Mouse (Mus musculus) mouse embryonic stem cell (cell line): ENCODE measurements around the gene Krt4.

Experiments
- in situ Hi-C, 2 experiments: fragments of 300-500 bp; cut with MboI; formaldehyde crosslinking; loops; 1 replicate in 1 of 2; 3 replicates in 1 of 2; pipeline ENCODE4 v1.14.3; 2019 to 2020; ENCODE audit warnings: low sequenced_read_pairs in 2 of 2, low pct_unique_long_range_greater_than_20kb in 1 of 2, mixed read lengths in 1 of 2; ENCODE audit not compliant: unreplicated experiment in 1 of 2

Krt4 gene

DNA sequence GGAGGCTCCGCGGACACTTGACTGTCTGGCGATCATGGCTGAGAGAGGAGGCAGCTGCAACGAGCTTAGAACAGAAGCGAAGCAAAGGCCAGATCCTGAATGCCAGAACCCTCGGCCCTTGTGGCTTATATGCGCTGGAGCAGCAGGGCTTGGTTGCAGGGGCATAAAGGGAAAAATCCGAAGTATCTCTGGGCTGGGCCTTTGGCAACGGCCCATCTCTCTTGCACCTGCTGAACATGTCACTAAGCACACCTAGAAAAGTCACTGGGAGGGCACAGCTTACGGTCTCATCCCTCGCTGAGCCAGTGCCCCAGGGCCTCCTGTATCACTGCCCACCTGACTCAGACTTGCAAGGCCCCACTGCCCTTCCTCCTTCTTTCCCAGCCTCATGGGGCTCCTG is at the start of gene Krt4:
Gene Krt4, minus strand, starts transcription at position 101 of the 400 bp plus-strand sequence.
- in situ Hi-C loops, result no loop called here

DNA sequence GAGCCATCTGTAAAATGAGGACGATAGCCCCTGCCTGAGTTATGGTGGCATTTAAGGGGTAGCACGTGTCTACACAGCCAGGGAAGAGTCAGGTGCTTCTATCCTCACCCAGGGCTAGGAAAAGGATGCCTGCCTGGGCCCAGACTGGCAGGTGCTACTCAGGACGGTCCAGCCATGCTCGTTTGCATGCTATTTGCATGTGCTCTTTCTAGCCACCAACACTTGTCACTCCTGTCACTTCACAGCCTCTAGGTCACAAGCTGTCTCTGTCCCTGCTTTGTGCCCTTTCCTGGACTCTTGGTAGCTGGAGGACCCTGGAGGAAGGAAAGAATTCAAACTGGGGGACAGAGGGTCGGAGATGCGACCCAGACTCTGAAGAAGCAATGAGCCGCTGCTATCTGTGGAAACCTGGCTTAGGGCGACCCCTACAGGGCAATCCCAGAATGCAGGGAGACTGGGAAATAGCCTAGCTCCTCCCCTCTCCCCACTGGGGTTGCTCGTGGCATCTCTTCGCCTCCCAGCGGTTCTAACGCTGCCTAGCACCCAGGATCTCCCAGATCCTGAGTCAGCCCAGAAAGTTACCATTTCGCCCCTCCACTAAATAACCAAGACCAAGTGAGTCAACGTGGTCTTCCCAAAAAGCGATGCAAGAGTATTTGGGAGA is 49.0 kb upstream of the Krt4 start:
- in situ Hi-C loops, result loop anchor here (5.0 to 10.0 kb wide), 4 partner anchors 201 to 639 kb away; no protein-coding TSS in a partner anchor

DNA sequence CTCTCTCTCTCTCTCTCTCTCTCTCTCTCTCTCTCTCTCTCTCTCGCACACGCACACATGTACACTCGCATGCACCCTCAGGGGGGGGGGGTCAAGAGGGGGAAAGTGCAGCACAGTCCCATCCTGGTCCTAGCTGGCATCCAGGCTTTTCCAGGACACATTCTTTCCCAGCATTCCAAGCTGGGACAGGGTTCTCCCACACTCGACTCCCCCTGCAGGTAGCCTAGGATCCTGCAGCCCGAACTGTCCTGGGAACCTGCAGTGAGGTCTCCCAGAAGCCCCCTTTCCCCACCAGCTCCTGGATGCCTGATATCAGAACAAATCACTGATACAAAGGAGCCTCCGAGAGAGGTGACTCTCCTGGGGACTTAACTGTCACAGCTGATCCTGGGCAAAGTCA is 46.0 kb upstream of the Krt4 start:
- in situ Hi-C loops, result loop anchor here (5.0 to 10.0 kb wide), 4 partner anchors 198 to 636 kb away; no protein-coding TSS in a partner anchor

DNA sequence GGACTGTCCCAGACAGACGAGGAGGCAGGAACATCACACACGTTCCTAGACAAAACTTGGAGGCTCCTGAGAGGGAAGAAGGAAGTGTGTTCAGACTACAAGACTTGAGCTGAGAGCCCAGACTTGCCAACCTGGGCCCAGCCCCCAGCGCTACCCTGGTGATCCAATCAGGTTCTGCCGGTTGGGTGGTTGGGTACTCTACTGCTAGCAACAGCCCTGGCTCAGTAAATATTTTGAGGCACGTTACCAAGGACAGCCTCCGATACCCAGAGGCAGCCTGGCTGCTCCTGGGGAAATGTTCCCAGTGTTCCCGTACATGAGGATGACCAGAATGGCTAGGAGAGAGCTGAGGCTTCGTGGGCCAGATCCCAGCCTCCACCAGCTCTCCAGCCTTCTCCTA is 42.3 kb upstream of the Krt4 start:
- in situ Hi-C loops, result no loop called here

DNA sequence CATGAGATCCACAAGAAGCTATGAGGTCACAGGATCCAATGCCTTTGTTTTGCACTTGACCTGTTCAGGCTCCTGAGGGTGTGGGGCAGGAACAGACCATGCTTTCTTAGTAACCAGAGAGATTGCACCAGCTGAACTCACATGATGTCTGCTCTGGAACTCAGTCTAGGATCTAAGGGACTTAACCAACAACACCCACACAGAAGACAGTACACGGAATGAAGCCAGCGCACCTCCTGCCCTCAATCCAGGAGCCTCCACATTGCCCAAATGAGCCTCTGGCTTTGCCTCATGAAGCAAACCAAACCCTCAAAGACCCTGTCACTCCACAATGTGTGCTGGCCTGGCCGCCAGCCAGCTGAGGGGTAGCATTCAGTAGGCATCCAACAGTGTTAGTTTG is 34.4 kb upstream of the Krt4 start:
- in situ Hi-C loops, result no loop called here

DNA sequence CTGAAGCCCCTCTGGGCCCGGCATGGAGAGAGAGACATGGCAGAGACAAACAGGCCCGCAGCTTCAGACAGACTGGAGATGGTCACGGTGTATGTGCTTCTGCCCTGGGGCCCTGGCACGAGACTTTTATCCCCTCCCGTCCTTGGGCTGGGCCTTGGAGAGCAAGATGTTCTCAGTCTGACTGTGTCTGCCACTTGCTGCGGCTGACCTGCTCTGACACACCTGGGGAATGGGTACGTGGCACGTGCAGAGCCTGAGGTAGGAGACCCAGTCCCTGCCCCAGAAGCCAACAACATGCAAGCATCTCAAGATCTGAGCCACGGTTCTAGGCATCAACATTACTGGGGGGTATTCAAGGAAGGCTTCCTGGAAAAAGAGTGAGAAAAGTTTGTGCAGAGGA is 29.7 kb upstream of the Krt4 start, which contains the start of gene Krt78:
Gene Krt78, minus strand, starts transcription at position 101 of the 400 bp plus-strand sequence.
- in situ Hi-C loops, result no loop called here

DNA sequence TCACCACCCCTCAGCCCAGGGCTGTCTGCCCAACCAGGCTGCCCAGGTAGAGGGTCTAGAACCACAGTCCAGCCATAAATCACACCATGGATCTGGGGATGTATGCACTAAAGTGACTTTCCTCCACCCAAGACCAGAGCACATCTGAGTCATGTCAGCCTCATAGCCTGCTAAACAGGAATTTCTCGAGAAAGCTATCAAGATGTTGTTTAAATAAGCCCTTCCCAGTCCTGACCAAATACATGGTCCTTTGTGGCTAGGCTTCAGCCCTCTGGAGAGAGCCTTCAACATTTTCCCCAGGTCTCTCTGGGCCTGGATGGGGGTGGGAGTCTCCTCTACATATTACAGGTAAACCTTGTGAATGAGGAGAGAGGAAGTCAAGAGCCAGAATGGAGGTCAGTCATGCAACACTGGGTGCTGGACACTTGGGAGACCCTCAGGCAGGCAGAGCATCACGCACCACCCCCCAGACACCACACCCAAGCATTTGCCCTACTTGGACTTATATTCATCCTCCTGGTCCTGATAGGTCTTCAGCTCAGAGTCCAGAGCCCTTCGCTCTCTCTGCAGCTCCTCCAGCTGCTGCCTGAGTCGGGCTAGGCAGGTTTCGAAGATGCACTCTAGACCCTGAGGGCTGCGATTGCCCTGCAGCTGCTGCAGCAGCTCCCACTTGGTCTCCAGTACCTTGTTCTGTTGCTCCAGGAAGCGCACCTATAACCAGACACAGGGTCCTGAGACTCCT is 28.4 kb upstream of the Krt4 start:
- in situ Hi-C loops, result no loop called here

DNA sequence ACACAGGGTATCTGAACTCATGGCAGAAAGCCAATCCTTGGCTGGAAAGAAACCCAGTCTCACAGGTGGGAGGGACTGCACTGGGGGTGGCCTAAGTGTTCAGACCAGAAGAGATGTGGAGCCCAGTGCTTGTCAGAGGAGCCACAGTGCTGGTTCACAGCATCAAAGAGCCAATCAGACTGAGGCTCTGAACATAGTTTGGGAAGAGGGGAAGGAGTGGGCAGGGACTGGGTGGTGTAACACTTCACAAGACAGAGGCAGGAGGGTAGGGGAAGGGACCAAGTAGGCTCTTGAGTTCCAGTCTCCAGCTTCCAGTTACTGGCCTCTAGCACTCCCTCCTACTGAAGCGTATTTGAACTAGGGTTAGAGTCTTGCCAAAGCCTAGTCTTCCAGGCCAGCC is 20.9 kb upstream of the Krt4 start:
- in situ Hi-C loops, result no loop called here

DNA sequence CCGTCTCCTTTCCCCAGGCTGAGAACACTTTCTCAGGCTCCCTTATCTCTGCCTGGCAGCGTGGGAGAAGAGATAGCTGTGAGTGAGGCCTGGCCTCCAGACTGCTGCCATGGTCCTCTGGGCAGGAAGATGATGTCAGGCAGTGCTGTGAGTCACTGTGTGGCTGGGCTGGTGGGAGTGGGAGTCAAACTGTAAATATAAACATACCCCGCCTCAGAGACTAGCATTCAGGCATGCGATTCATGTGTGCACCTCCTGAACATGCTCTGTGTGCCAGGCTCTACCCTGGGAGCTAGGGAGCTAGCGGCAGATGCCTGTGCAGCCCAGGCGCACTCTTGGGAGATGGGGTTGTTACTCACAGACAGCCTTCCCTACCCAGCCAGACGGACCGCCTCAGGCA is 17.4 kb upstream of the Krt4 start:
- in situ Hi-C loops, result no loop called here

DNA sequence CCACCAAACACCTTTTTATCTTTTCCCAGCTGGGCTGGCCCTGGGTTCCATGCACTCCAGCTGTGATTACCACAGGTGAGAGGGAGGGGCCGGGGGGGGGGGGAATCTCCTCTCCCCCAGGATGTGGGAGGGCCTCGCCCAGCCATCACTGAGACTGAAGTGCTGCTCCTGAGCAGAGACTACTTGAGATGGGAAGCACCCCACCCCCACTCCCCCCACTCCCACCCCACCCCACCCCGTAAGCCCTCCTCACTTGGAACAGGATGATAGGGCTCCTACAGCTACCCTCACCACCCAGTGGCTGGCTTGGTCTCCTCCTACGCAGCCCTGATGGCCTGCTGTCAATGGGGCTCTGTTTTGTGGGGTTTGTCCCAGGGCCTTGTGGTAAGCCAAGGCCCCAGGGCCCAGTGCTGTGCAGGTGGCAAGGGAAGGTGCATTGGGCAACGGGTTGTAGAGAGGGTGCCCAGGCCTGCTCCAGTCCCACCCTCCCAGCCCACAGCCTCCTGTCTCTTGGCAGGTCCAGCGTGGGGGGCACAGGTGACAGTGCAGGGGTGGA is 15.8 kb upstream of the Krt4 start, which contains the start of gene Krt79:
Gene Krt79, minus strand, starts transcription at position 51 of the 556 bp plus-strand sequence.
- in situ Hi-C loops, result no loop called here

DNA sequence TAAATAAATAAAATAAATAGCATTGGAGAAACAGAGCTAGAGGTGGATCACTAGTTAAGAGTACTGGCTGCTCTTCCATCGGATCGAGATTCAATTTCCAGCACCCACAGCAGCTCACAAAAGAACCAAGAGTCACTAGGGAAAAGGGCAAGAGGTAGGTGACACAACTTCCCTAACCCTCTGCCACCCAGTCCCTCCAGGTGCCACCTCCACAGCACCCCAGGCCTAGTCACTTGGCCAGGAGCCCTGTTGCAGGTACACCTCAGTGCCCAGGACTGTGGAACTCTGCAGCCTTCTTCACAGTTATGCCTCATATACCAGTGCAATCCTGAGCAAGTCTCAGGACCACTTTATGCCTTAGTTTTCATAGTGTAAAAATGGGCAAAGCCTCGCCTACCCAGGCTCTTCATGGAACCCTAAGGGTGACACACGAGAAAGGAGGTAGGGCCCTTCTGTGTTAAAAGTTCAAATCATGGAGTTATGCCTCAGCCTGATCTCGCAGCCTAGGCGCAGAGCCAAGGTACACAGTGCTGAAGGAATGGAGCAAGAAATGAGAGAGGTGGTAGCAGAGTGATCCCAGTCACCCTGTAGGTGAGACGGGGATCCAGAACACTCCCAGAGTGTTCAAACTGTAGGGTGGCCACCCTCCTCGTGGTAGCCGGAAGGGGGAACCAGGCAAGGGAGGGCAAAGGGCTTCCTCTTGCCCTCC is 14.2 kb upstream of the Krt4 start:
- in situ Hi-C loops, result no loop called here

DNA sequence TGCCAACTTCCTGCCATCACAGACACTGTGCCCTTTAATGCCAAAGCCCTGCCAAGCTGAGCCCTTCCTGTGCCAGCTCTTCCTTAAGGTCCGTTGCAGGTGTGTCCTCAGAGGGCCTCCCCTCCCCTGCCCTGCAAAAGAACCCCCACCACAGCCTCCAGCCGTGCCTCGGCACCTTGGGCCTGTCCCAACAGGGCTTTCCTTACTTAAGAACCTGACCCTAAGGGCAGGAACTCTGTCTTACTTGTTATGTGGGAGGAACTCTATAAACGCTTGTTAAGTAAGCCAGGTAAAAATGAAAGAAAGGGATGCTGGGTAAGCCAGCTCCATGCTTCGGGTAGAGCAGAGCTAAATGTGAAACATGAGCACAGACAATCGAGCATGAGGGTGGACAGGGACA is 8.5 kb upstream of the Krt4 start:
- in situ Hi-C loops, result no loop called here

DNA sequence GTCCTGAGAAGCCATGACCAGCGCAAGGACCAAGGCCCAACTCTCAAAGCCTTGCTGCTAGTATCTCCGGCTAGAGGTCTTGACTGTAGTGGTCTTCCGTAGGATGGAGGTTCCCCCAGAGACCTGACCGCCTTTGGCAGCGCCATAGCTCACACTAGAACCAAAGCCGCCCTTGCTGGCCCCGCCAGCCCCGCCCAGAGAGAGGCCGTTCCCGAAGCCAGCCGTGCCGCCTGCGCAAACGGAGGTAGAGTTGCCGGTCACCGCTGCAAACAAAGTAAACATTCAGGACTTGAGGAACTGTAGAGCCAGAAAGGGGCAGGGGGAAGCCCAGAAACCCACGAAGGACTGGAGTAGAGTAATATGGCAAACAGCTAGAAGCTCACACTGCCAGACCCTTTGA is 5.1 kb upstream of the Krt4 start:
- in situ Hi-C loops, result no loop called here

DNA sequence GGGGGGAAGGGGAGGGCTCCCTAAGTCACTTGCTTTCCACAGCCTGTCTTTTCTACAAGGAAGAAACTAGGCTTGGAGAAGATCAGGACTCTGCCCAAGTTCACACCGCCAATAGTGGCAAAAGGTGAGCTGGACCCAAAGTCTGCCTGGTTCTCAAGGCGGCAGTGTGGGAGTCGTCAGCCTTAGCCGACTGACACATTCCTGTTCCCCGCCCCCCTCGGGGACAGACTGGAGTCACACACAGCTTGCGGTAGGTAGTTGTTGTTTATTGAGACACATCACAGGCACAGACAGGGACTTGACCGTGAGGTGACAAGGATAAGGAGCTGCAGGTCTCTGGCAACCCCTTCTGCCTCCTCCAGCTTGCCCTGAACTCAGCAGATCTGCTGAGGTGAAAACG is 4.6 kb upstream of the Krt4 start:
- in situ Hi-C loops, result no loop called here

DNA sequence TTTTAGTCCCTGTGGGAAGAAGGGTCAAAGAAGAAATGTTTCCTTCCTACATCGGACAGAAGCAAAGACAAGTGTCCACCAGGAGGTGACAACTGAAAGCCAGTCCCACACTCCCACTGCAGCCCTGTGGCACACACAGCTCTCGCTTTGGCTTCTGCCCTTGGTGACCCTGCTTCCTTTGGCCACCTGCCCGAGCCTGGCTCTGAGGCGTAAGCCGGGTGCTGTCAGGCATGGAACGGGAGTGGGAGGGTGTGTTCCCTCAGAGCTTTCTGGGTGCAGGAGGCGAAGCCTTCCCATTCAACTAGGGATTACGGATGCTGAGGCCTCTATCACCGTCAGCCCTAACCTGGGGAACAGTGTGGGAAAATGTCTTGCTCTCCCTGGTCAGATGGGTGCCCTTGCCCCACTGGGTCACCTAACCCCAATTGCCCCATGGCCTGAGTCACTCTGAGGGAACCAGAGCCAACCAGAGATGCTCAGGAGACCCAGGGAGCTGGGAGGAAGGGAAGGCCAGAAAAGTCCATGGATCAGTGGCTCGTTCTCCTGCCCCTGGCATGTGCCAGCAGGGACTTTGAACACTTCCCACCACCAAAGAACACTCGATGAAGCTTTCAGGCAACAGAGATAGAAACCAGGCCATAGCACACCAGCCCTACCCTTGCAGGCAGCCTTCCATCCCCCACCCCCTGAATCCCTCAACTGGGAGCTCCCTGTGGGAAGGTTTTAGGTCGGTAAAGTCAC is 3.0 kb upstream of the Krt4 start:
- in situ Hi-C loops, result no loop called here

DNA sequence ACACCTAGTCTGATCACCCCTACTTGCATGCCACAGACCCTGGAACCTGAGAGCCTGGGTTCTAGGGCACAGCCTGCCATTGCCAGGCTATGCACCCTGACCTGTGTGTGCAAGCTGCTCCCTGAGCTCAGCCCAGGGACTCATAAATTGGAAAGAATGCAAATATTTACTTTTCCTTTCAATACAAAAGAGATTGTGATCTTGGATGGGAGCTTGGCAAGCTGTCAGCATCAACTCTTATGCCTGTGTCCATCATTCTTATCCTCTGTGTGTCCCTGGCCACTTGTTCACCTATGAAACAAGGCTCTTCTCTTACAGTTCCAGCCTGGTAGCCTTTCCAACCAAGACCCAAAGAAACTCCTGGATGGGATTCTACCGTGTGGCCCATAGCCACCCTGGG is 506 bp upstream of the Krt4 start:
- in situ Hi-C loops, result no loop called here

DNA sequence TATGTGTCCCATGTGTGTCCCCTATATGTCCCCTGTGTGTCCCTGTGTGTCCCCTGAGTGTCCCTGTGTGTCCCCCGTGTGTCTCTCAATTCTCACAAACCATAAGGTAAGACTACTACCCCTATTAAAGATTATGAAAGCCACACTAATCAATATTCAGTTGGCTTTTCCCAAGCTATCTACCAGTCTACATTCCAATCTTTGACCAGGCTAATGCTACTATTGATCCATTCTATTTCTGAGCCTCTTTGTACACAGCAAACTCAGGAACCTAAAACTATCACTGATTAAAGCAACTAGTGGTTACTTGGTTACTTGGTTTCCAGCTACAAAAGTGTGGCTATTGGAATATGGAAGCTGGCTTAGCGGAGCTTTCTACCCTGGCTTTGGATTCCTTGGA is 2.2 kb downstream of the Krt4 start:
- in situ Hi-C loops, result no loop called here

DNA sequence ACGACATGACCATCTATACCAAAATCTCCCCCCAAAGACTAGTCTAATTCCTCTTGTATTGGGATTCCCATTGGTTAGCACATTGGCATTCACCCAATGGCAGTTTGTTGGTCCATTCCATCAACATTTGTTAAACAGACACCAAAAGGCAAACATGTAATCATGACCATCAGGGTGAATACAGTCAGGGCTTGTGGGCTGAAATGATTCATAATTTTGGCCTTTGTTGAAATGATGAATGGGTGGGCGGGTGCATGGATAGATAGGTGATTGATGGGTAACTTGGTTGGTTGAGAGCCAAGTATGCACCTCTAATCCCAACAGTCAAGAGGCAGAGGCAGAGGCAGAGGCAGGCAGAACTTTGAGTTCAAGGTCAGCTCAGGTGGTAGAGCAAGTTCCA is 8.5 kb downstream of the Krt4 start:
- in situ Hi-C loops, result no loop called here
